In genomic region chr14:49721281-49721680, GRCm38 (mm10) we compare ENCODE assay signal across 28 mouse cellular contexts.
"Had no signal": no experiment of that assay in that cellular context is flagged by ENCODE, and none has a peak within 500 bp of the region (broad histone marks: within the 10 kb centered on the region; RNA-seq: fewer than 3 reads in every experiment).

No protein-coding gene starts in this region.

- H3K27ac ChIP-seq: gastrocnemius, adult 2 months; heart, embryonic 10.5 days; hindbrain, embryonic 10.5 days; hindbrain, embryonic 12.5 days; hindbrain, embryonic 14.5 days; intestine, embryonic 15.5 days; layer of hippocampus, adult 2 months; limb, embryonic 10.5 days; limb, embryonic 12.5 days; liver, embryonic 13.5 days had no signal

- H3K36me3 ChIP-seq: heart, embryonic 10.5 days; heart, embryonic 12.5 days; hindbrain, embryonic 10.5 days; hindbrain, embryonic 12.5 days; intestine, embryonic 15.5 days; limb, embryonic 10.5 days; limb, embryonic 12.5 days; liver, embryonic 13.5 days had no signal

- H3K9ac ChIP-seq: heart, embryonic 12.5 days; hindbrain, embryonic 12.5 days; hindbrain, embryonic 14.5 days; intestine, embryonic 15.5 days; limb, embryonic 12.5 days; liver, embryonic 13.5 days had no signal

- H3K4me1 ChIP-seq: heart, embryonic 10.5 days; hindbrain, embryonic 10.5 days; hindbrain, embryonic 12.5 days; intestine, embryonic 15.5 days; limb, embryonic 10.5 days; limb, embryonic 12.5 days; liver, embryonic 13.5 days had no signal

- H3K4me2 ChIP-seq: heart, embryonic 12.5 days; hindbrain, embryonic 12.5 days; hindbrain, embryonic 14.5 days; intestine, embryonic 15.5 days; limb, embryonic 12.5 days; liver, embryonic 11.5 days; liver, embryonic 13.5 days had no signal

- H3K27me3 ChIP-seq: heart, embryonic 12.5 days; hindbrain, embryonic 12.5 days; intestine, embryonic 15.5 days; limb, embryonic 12.5 days; liver, embryonic 13.5 days had no signal

- H3K4me3 ChIP-seq: gastrocnemius, adult 2 months; heart, embryonic 10.5 days; heart, embryonic 12.5 days; hindbrain, embryonic 10.5 days; hindbrain, embryonic 12.5 days; intestine, embryonic 15.5 days; layer of hippocampus, adult 2 months; limb, embryonic 10.5 days; limb, embryonic 12.5 days; liver, embryonic 13.5 days had no signal

- ATAC-seq: hindbrain, embryonic 16.5 days; inflammation-experienced regulatory T-cells, adult 6 months; intestine, embryonic 15.5 days; intestine, postnatal 0 days had no signal

- DNase-seq: gastrocnemius, adult 2 months; gastrocnemius, postnatal 10 days; gastrocnemius, postnatal 25 days; heart, adult 18-20 months; heart, postnatal 10 days; heart, postnatal 4 days; kidney, adult 18-20 months; kidney, adult 8-10 months; kidney, postnatal 10 days; kidney, postnatal 25 days; kidney, postnatal 4 days; layer of hippocampus, adult 9-11 months; layer of hippocampus, postnatal 36 days; liver; liver, embryonic 13.5 days had no signal

- H3K9me3 ChIP-seq: heart, embryonic 10.5 days; heart, embryonic 12.5 days; hindbrain, embryonic 10.5 days; hindbrain, embryonic 12.5 days; intestine, embryonic 15.5 days; limb, embryonic 10.5 days; limb, embryonic 12.5 days; liver, embryonic 13.5 days had no signal
